Mouse (Mus musculus): ENCODE data around the gene Rag2.

DNA sequence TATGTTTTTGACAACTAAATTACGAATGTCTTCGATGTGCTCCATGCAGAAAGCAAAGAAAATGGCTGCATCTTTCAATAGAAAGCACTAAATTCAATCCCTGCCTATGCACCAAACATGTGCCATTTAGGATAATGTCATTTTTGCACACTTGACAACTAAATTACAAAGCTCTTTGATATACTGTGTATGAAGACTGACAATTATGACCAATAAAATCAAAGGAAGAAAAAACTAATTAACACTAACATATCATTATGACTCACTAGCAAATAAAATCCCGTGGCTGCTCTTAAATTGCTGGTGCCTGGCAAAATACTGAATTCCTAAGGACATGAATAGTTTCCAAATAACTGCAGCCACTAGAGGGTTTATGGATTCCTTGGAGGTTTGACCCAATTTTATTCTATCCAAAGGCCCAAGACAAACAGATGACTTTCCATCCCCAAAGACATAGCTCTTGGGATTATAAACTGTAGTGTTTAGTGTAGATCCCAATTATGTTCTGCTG is 15.4 kb downstream of the Rag2 start:
- TF ChIP-seq GATA1 (IDR thresholded peaks at IDR 0.05; ENCODE audit: low read length) (no peak), TAL1 (IDR thresholded peaks at IDR 0.05; ENCODE audit: low read length) (no peak)

Measured in erythroblast, embryonic 14.5 days (primary cell).